Mouse (Mus musculus): Measurements from ENCODE around the gene Tulp1. TPM values are rescaled to one million over a fixed set of nuclear protein-coding genes. Genes with fewer than 3 reads are reported as not detected.
"Not testable (repeated sequence)": the region's sequence is repeated elsewhere in the genome, so short reads cannot be mapped to it uniquely, and the experiment has no call there.

The Tulp1 gene
- polyA plus RNA-seq, 1 experiment, result 0.25 TPM

GRCm38 (mm10) chr17:28325751-28326150 is 39.3 kb downstream of the Tulp1 start:
- no peak overlapping the region for H3K27ac ChIP-seq (ENCODE audit: insufficient read depth, low read length)
- 97% methylated on average over 8 of the region's 8 CpGs for WGBS
- H3K4me3 ChIP-seq (ENCODE audit: extremely low read depth, insufficient read depth, insufficient read length), result no peak overlapping the region
- TF ChIP-seq POLR2A (IDR thresholded peaks at IDR 0.05; ENCODE audit: low read depth, low read length), result no peak
- no peak for TF ChIP-seq CTCF (IDR thresholded peaks at IDR 0.05; ENCODE audit: extremely low read depth, insufficient read depth, insufficient read length, insufficient replicate concordance)
- no peak for DNase-seq (ENCODE audit: low read depth in 1 of 2, low spot score in 2 of 2)
- H3K36me3 ChIP-seq (ENCODE audit: control insufficient read depth, insufficient read depth, low read length), result peaks cover 12% of the 10 kb centered on the region
- peaks cover 2% of the 10 kb centered on the region; the same call in 1 of the 2 replicates for H3K4me1 ChIP-seq (ENCODE audit: control insufficient read depth, insufficient read depth, insufficient read length)
- H3K27me3 ChIP-seq (ENCODE audit: control insufficient read depth, insufficient read depth, low read length), result no peaks in the 10 kb centered on the region

GRCm38 (mm10) chr17:28324416-28324815 is 40.6 kb downstream of the Tulp1 start:
- not testable (repeated sequence) for H3K4me3 ChIP-seq (ENCODE audit: extremely low read depth, insufficient read depth, insufficient read length); H3K27me3 ChIP-seq (ENCODE audit: control insufficient read depth, insufficient read depth, low read length); H3K4me1 ChIP-seq (ENCODE audit: control insufficient read depth, insufficient read depth, insufficient read length); DNase-seq (ENCODE audit: low read depth in 1 of 2, low spot score in 2 of 2); H3K36me3 ChIP-seq (ENCODE audit: control insufficient read depth, insufficient read depth, low read length); H3K27ac ChIP-seq (ENCODE audit: insufficient read depth, low read length)
- 96% methylated on average over 7 of the region's 7 CpGs for WGBS

- H3K4me3 ChIP-seq (ENCODE audit: extremely low read depth, insufficient read depth, insufficient read length), result no peak overlapping the region
- TF ChIP-seq CTCF (IDR thresholded peaks at IDR 0.05; ENCODE audit: extremely low read depth, insufficient read depth, insufficient read length, insufficient replicate concordance) (no peak), POLR2A (IDR thresholded peaks at IDR 0.05; ENCODE audit: low read depth, low read length) (no peak)
- no peak overlapping the region for H3K27ac ChIP-seq (ENCODE audit: insufficient read depth, low read length)
- H3K36me3 ChIP-seq (ENCODE audit: control insufficient read depth, insufficient read depth, low read length), result peaks cover 2% of the 10 kb centered on the region; the same call in 1 of the 2 replicates
- DNase-seq (ENCODE audit: low read depth in 1 of 2, low spot score in 2 of 2), result no peak
- H3K4me1 ChIP-seq (ENCODE audit: control insufficient read depth, insufficient read depth, insufficient read length), result no peaks in the 10 kb centered on the region; the same call in 1 of the 2 replicates
- no peaks in the 10 kb centered on the region for H3K27me3 ChIP-seq (ENCODE audit: control insufficient read depth, insufficient read depth, low read length)
- 94% methylated on average over 8 of the region's 8 CpGs for WGBS
Measured at GRCm38 (mm10) chr17:28323786-28324185, 41.2 kb downstream of the Tulp1 start.

GRCm38 (mm10) chr17:28321700-28322099 is 43.3 kb downstream of the Tulp1 start:
- WGBS, result 96% methylated on average over 4 of the region's 4 CpGs
- Histone ChIP-seq H3K4me3 (ENCODE audit: extremely low read depth, insufficient read depth, insufficient read length) (no peak overlapping the region), H3K27ac (ENCODE audit: insufficient read depth, low read length) (no peak overlapping the region), H3K4me1 (ENCODE audit: control insufficient read depth, insufficient read depth, insufficient read length) (no peaks in the 10 kb centered on the region), H3K36me3 (ENCODE audit: control insufficient read depth, insufficient read depth, low read length) (peaks cover 6% of the 10 kb centered on the region; the same call in 1 of the 2 replicates), H3K27me3 (ENCODE audit: control insufficient read depth, insufficient read depth, low read length) (no peaks in the 10 kb centered on the region)
- DNase-seq (ENCODE audit: low read depth in 1 of 2, low spot score in 2 of 2), result no peak
- TF ChIP-seq POLR2A (IDR thresholded peaks at IDR 0.05; ENCODE audit: low read depth, low read length) (no peak), CTCF (IDR thresholded peaks at IDR 0.05; ENCODE audit: extremely low read depth, insufficient read depth, insufficient read length, insufficient replicate concordance) (no peak)

GRCm38 (mm10) chr17:28317725-28318124 is 47.3 kb downstream of the Tulp1 start:
- Histone ChIP-seq H3K36me3 (ENCODE audit: control insufficient read depth, insufficient read depth, low read length) (peaks cover 6% of the 10 kb centered on the region; the same call in 1 of the 2 replicates), H3K4me1 (ENCODE audit: control insufficient read depth, insufficient read depth, insufficient read length) (no peaks in the 10 kb centered on the region), H3K27ac (ENCODE audit: insufficient read depth, low read length) (no peak overlapping the region), H3K27me3 (ENCODE audit: control insufficient read depth, insufficient read depth, low read length) (no peaks in the 10 kb centered on the region), H3K4me3 (ENCODE audit: extremely low read depth, insufficient read depth, insufficient read length) (no peak overlapping the region)
- WGBS, result 87% methylated on average over 9 of the region's 9 CpGs
- TF ChIP-seq POLR2A (IDR thresholded peaks at IDR 0.05; ENCODE audit: low read depth, low read length) (no peak), CTCF (IDR thresholded peaks at IDR 0.05; ENCODE audit: extremely low read depth, insufficient read depth, insufficient read length, insufficient replicate concordance) (no peak)
- DNase-seq (ENCODE audit: low read depth in 1 of 2, low spot score in 2 of 2), result no peak

- WGBS, result 93% methylated on average over 8 of the region's 8 CpGs
- Histone ChIP-seq H3K4me3 (ENCODE audit: extremely low read depth, insufficient read depth, insufficient read length) (no peak overlapping the region), H3K36me3 (ENCODE audit: control insufficient read depth, insufficient read depth, low read length) (peaks cover 6% of the 10 kb centered on the region; the same call in 1 of the 2 replicates), H3K4me1 (ENCODE audit: control insufficient read depth, insufficient read depth, insufficient read length) (no peaks in the 10 kb centered on the region; the same call in 1 of the 2 replicates), H3K27ac (ENCODE audit: insufficient read depth, low read length) (no peak overlapping the region), H3K27me3 (ENCODE audit: control insufficient read depth, insufficient read depth, low read length) (no peaks in the 10 kb centered on the region)
- no peak for DNase-seq (ENCODE audit: low read depth in 1 of 2, low spot score in 2 of 2)
- TF ChIP-seq POLR2A (IDR thresholded peaks at IDR 0.05; ENCODE audit: low read depth, low read length) (no peak), CTCF (IDR thresholded peaks at IDR 0.05; ENCODE audit: extremely low read depth, insufficient read depth, insufficient read length, insufficient replicate concordance) (no peak)
Measured at GRCm38 (mm10) chr17:28317091-28317490, 47.9 kb downstream of the Tulp1 start.

- no peaks in the 10 kb centered on the region for H3K27me3 ChIP-seq (ENCODE audit: control insufficient read depth, insufficient read depth, low read length)
- H3K4me3 ChIP-seq (ENCODE audit: extremely low read depth, insufficient read depth, insufficient read length), result no peak overlapping the region
Measured at GRCm38 (mm10) chr17:28316476-28316875, 48.5 kb downstream of the Tulp1 start.

More at GRCm38 (mm10) chr17:28316476-28316875, 48.5 kb downstream of the Tulp1 start:
- no peak for TF ChIP-seq CTCF (IDR thresholded peaks at IDR 0.05; ENCODE audit: extremely low read depth, insufficient read depth, insufficient read length, insufficient replicate concordance)
- TF ChIP-seq POLR2A (IDR thresholded peaks at IDR 0.05; ENCODE audit: low read depth, low read length), result no peak
- DNase-seq (ENCODE audit: low read depth in 1 of 2, low spot score in 2 of 2), result no peak
- Histone ChIP-seq H3K36me3 (ENCODE audit: control insufficient read depth, insufficient read depth, low read length) (peaks cover 6% of the 10 kb centered on the region; the same call in 1 of the 2 replicates), H3K4me1 (ENCODE audit: control insufficient read depth, insufficient read depth, insufficient read length) (no peaks in the 10 kb centered on the region; the same call in 1 of the 2 replicates), H3K27ac (ENCODE audit: insufficient read depth, low read length) (no peak overlapping the region)
- 95% methylated on average over 9 of the region's 9 CpGs for WGBS
